Mouse (Mus musculus) limb, embryonic 11.5 days (tissue): ENCODE data around the gene Rufy2. TPM values are rescaled to one million over a fixed set of nuclear protein-coding genes. Genes with fewer than 3 reads are reported as not detected.

Experiments used
- ATAC-seq: fragments of 200-750 bp; cut with Nextera tagmentation; 2 replicates; pipeline ENCODE4 v1.8.0; 2017; ENCODE audit warnings: low read depth; ENCODE audit not compliant: insufficient number of reproducible peaks, low FRiP score, low TSS enrichment
- DNase-seq: peaks from one replicate; pipeline ENCODE4 v3.0.0-alpha.2; 2015; ENCODE audit warnings: low spot score
- H3K27ac ChIP-seq: fragments of 300-500 bp; sonication (generic); replicated peaks from 2 replicates; pipeline ENCODE4 v1.5.1; 2014; ENCODE audit warnings: low read depth, mild to moderate bottlenecking, low read length
- H3K27me3 ChIP-seq: fragments of 300-500 bp; sonication (generic); 2 replicates; pipeline ENCODE4 v1.6.1; 2014; ENCODE audit warnings: mild to moderate bottlenecking, low read length, mixed read lengths; ENCODE audit not compliant: control insufficient read depth, insufficient read depth
- H3K36me3 ChIP-seq: fragments of 300-500 bp; sonication (generic); 2 replicates; pipeline ENCODE4 v1.6.1; 2014; ENCODE audit warnings: mild to moderate bottlenecking, low read length, moderate library complexity, mixed read lengths; ENCODE audit not compliant: control insufficient read depth, insufficient read depth
- H3K4me1 ChIP-seq: fragments of 300-500 bp; sonication (generic); 2 replicates; pipeline ENCODE4 v1.6.1; 2014; ENCODE audit warnings: low read length, mixed read lengths; ENCODE audit not compliant: control insufficient read depth, insufficient read depth
- H3K4me2 ChIP-seq: fragments of 300-500 bp; sonication (generic); 2 replicates; pipeline ENCODE4 v1.6.1; 2014; ENCODE audit warnings: low read depth, mild to moderate bottlenecking, moderate library complexity; ENCODE audit not compliant: severe bottlenecking
- H3K4me3 ChIP-seq: fragments of 300-500 bp; sonication (generic); 2 replicates; pipeline ENCODE4 v1.5.1; 2014; ENCODE audit warnings: low read depth, low read length
- H3K9ac ChIP-seq: fragments of 300-500 bp; sonication (generic); 2 replicates; pipeline ENCODE4 v1.6.1; 2014; ENCODE audit warnings: mild to moderate bottlenecking, low read length
- H3K9me3 ChIP-seq: fragments of 300-500 bp; sonication (generic); 2 replicates; pipeline ENCODE4 v1.6.1; 2016; ENCODE audit warnings: low read length; ENCODE audit not compliant: control insufficient read depth
- WGBS: fragments of 180-500 bp; shearing (Covaris S2); extraction: QIAGEN DNeasy Blood & Tissue Kit; methylation state at CpG from one replicate; pipeline ENCODE4 v1.1.7; 2014; 5-methylcytosine and 5-hydroxymethylcytosine counted together
- polyA plus RNA-seq: library from polyadenylated mRNA; unstranded; fragments of >200 nt; fragmentation: Nextera tagmentation; extraction: Ambion mirVana; gene quantifications from 2 replicates; pipeline ENCODE4 v1.2.1, GENCODE M21; 2014

Gene Rufy2
- polyA plus RNA-seq, 1 experiment from 2014 or later = 20.5 TPM

DNA sequence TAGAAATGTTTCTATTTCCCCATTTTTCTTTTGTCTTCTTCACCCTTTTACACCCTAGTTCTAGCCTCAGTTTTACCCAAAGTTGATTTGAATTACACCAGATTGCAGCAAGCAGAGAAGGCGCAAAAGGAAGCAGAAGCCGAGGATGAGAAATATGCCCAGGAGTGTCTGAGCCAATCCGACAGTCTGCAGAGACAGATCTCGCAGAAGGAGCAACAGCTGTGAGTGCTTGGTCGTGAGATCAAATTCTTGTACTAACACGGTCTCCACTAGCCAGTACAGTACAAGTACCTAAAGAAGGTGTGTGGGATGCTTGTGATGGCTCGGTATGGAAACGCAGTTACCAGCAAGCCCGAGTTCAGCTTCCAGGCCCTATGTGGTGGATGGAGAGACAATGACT is 24.5 kb downstream of the Rufy2 start:
- DNase-seq = no peak
- 94% methylated on average over 9 of the region's 9 CpGs for WGBS
- H3K4me3 ChIP-seq = no peak overlapping the region
- no peaks in the 10 kb centered on the region for H3K4me1 ChIP-seq
- H3K9me3 ChIP-seq = no peaks in the 10 kb centered on the region
- no peak overlapping the region for H3K9ac ChIP-seq
- H3K27ac ChIP-seq = no peak overlapping the region
- no peak overlapping the region for H3K4me2 ChIP-seq
- peaks cover 31% of the 10 kb centered on the region; the same call in 1 of the 2 replicates for H3K36me3 ChIP-seq
- no peak for ATAC-seq
- H3K27me3 ChIP-seq = no peaks in the 10 kb centered on the region

DNA sequence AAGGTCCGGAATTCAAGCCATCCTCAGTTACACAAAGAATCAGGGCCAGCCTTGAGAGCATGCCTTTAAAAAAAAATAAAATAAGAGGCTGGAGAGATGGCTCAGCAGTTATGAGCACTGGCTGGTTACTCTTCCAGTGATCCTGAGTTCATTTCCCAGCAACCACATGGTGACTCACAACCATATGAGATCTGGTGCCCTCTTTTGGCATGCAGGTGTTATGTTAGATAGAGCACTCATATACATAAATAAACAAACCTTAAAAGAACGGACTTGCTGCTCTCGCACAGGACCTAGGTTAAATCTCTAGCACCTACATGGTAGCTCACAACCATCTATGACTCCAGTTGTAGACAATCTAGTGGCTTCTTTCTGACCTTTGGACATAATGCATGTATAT is 28.2 kb downstream of the Rufy2 start:
- Histone ChIP-seq H3K4me1 (no peaks in the 10 kb centered on the region), H3K9ac (no peak overlapping the region), H3K27ac (no peak overlapping the region), H3K9me3 (no peaks in the 10 kb centered on the region), H3K4me2 (no peak overlapping the region), H3K4me3 (no peak overlapping the region), H3K27me3 (no peaks in the 10 kb centered on the region), H3K36me3 (peaks cover 19% of the 10 kb centered on the region; the same call in 1 of the 2 replicates)
- no peak for DNase-seq
- no peak for ATAC-seq
- 76% methylated on average over 3 of the region's 3 CpGs for WGBS

DNA sequence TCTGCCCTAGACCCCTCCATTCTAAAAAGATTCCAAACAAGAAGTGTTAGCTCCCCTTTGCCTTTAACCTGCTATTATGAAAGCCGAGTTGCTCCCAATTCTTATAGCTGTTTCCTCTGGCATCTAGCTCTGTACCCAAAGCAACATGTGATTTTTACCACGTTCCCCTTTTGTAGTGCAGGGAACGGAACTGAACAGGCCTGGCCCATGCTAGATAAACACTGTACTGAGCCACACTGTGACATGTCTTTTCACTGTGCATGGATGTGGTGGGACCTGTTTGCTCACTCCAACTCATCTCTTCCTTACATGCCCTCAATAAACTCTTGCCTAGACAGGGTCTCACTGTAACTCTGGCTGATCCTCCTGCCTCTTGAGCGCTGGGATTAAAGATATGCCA is 30.2 kb downstream of the Rufy2 start:
- no peak overlapping the region for H3K4me2 ChIP-seq
- no peak overlapping the region for H3K9ac ChIP-seq
- H3K4me3 ChIP-seq = no peak overlapping the region
- H3K4me1 ChIP-seq = no peaks in the 10 kb centered on the region
- no peak for DNase-seq
- WGBS = 92% methylated on average over 4 of the region's 4 CpGs
- no peaks in the 10 kb centered on the region for H3K27me3 ChIP-seq
- ATAC-seq = no peak
- peaks cover 17% of the 10 kb centered on the region; the same call in 1 of the 2 replicates for H3K36me3 ChIP-seq
- H3K9me3 ChIP-seq = no peaks in the 10 kb centered on the region
- H3K27ac ChIP-seq = no peak overlapping the region

DNA sequence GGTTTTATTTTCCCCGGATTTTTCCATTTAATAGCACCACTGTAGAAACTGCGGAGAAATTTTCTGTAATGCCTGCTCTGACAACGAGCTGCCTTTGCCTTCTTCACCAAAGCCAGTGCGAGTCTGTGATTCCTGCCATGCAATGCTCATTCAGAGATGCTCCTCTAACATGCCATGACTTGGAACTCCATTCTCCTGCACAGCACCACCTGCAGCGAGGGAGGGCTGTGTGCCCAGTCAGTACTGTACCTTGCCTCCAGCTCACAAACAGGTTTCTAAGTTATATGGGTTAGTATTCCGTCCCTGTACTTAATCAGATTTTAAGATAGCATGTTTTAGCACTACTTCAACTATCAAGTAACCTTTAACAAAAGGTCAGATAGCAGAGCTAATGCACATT is 31.5 kb downstream of the Rufy2 start:
- H3K9me3 ChIP-seq = no peaks in the 10 kb centered on the region
- no peak for ATAC-seq
- no peak overlapping the region for H3K4me2 ChIP-seq
- H3K9ac ChIP-seq = no peak overlapping the region
- peaks cover 21% of the 10 kb centered on the region for H3K36me3 ChIP-seq
- no peak overlapping the region for H3K27ac ChIP-seq
- DNase-seq = no peak
- WGBS = 91% methylated on average over 6 of the region's 6 CpGs
- no peaks in the 10 kb centered on the region for H3K4me1 ChIP-seq
- no peaks in the 10 kb centered on the region for H3K27me3 ChIP-seq
- H3K4me3 ChIP-seq = no peak overlapping the region

DNA sequence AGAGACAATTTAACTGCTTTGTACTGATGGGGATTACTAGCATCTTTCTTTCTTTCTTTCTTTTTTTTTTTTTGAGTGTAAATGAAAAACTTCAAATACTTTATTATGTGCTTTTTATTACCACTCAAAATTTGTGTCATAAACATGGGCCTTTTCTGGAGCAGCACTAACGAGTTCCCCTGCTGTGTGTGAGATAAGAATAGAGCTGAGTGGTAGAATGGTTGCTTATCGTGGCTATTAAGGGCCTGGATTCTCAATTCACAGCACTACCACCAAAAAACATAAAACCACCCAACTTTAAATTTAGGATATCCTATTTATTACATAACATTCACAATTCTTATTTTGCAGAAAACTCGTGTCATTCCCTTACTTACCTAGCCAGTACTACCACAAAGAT is 33.5 kb downstream of the Rufy2 start:
- DNase-seq = no peak
- H3K4me2 ChIP-seq = no peak overlapping the region
- H3K9me3 ChIP-seq = no peaks in the 10 kb centered on the region
- peaks cover 16% of the 10 kb centered on the region for H3K36me3 ChIP-seq
- no peaks in the 10 kb centered on the region for H3K27me3 ChIP-seq
- no peaks in the 10 kb centered on the region for H3K4me1 ChIP-seq
- H3K27ac ChIP-seq = no peak overlapping the region
- no peak for ATAC-seq
- 74% methylated on average over 3 of the region's 3 CpGs for WGBS
- H3K4me3 ChIP-seq = no peak overlapping the region
- H3K9ac ChIP-seq = no peak overlapping the region

DNA sequence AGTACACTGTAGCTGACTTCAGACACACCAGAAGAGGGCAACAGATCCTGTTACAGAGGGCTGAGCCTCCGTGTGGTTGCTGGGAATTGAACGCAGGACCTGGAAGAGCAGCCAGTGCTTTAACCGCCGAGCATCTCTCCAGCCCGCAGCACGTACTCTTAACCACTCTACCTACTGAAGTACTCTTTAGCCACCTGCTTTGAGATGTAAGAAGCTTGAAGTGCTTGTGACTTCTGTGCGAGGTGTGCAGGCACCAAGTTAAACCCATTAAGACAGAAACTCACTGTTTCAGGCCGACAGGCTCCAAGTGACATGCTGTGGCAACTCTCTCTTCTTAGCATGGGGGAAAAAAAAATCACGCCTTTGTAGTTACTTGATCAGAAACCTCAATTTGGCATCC is 34.1 kb downstream of the Rufy2 start:
- H3K9ac ChIP-seq = no peak overlapping the region
- 85% methylated on average over 9 of the region's 9 CpGs for whole genome bisulfite sequencing
- no peak overlapping the region for H3K27ac ChIP-seq
- H3K4me2 ChIP-seq = no peak overlapping the region
- no peak for DNase-seq
- H3K9me3 ChIP-seq = no peaks in the 10 kb centered on the region
- no peaks in the 10 kb centered on the region for H3K4me1 ChIP-seq
- H3K36me3 ChIP-seq = peaks cover 13% of the 10 kb centered on the region
- no peak for ATAC-seq
- H3K27me3 ChIP-seq = no peaks in the 10 kb centered on the region
- no peak overlapping the region for H3K4me3 ChIP-seq

DNA sequence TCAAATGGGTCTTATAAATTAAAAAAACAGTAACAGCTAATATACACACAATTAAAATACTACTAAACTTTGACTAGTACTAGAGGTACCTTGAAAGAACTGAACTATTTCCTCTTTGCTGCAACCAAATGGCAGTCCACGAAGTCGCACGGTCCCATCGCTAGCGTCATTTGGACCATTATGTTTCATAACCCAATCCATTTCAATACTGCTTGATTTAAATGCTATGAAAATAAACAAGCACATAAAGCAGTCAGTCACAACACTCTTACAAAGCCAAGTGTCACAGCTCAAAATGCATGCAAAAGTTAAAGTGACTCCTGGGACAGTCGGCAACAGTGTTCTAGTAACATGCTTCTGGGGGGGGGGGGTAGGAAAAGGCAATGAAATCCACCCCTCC is 39.3 kb downstream of the Rufy2 start:
- WGBS = 92% methylated on average over 6 of the region's 6 CpGs

DNA sequence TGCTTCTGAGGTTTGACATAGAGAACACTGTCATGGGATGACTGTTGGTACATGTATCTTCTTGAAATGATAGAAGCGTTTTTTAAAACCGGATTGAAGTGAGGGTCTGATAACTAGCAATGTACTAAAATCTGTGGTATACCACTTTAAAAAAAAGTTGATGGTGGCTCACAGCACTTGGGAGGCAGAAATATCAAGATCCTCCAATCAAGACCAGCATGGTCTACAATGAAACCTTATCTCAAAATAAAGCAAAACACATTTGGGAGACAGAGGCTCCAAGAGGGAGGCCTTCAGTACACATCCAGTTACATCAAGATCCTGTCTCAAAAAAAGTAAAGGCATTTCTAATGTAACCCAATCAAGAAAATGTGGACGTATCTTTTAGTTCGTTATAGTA is 41.7 kb downstream of the Rufy2 start:
- Histone ChIP-seq H3K27ac (no peak overlapping the region), H3K4me1 (peaks cover 12% of the 10 kb centered on the region), H3K9me3 (no peaks in the 10 kb centered on the region), H3K4me2 (peak overlapping the region; percentile 51), H3K27me3 (no peaks in the 10 kb centered on the region), H3K4me3 (peak overlapping the region; percentile 95), H3K9ac (no peak overlapping the region), H3K36me3 (no peaks in the 10 kb centered on the region; the same call in 1 of the 2 replicates)
- DNase-seq = no peak
- ATAC-seq = no peak
- 62% methylated on average over 4 of the region's 4 CpGs for WGBS

More for the DNA sequence above, 39.3 kb downstream of the Rufy2 start:
- no peak overlapping the region for H3K4me2 ChIP-seq
- H3K36me3 ChIP-seq = peaks cover 6% of the 10 kb centered on the region
- no peak overlapping the region for H3K27ac ChIP-seq
- no peaks in the 10 kb centered on the region for H3K9me3 ChIP-seq
- DNase-seq (no peak), ATAC-seq (no peak)
- H3K4me1 ChIP-seq = peaks cover 6% of the 10 kb centered on the region; the same call in 1 of the 2 replicates
- H3K4me3 ChIP-seq = no peak overlapping the region
- no peak overlapping the region for H3K9ac ChIP-seq
- H3K27me3 ChIP-seq = no peaks in the 10 kb centered on the region

DNA sequence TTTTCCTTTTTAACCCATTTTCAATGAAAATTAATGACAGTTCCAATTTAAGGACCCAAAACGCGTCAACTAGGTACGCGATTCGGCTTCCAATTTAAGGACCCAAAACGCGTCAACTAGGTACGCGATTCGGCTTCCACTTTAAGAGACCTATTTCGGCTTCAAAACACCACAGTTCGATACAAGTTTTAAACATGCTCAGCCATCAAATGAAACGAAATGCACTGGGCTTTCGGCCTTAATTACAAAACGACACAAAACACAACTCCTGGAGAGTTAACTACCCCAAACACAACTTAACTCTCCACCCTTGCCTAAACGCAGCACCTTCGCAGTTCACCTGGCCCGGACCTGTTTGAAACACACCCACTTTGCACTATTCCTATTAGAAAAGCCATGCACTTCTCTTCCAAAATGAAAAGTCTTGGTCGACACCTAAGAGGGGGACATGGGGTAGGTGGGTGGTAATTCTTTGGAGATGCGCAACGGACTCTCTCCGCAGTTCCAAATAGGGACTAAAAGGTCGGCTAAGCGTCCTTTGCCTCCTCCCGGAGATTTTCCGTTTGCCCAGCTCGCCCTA is 42.6 kb downstream of the Rufy2 start:
- peak overlapping the region; percentile 99 for H3K9ac ChIP-seq
- no peak for ATAC-seq
- H3K27me3 ChIP-seq = no peaks in the 10 kb centered on the region
- peak overlapping the region; percentile 95 for H3K4me3 ChIP-seq
- H3K4me2 ChIP-seq = peak overlapping the region; percentile 51
- peaks cover 12% of the 10 kb centered on the region for H3K4me1 ChIP-seq
- DNase-seq = no peak
- WGBS = under 1% methylated on average over 27 of the region's 27 CpGs
- no peaks in the 10 kb centered on the region for H3K9me3 ChIP-seq
- no peaks in the 10 kb centered on the region for H3K36me3 ChIP-seq
- peak overlapping the region; percentile 99 for H3K27ac ChIP-seq
